Mouse (Mus musculus): ENCODE measurements around the gene 2010111I01Rik.
"Not testable (repeated sequence)": the region's sequence is repeated elsewhere in the genome, so short reads cannot be mapped to it uniquely, and the experiment has no call there.

2010111I01Rik gene

DNA sequence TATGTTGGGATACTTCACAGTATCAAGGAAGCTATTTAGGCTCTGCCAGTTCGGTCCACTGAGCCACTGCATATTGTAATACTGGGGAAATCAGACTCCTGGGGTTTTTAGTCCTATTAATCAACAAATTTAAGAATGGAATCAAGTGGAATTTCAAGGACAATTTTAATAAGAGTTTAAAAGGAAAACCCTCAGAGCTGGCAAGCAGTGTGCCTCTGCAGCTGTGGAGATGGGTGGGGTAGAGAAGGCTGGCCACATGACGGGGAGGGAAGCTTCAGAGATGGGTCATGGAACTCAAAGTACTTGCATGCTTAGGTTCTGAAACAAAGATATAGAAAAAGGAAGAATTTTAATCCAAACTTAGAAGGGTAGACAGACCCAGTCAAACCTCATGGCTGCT is 116.1 kb downstream of the 2010111I01Rik start:
- DNase-seq (ENCODE audit: low read depth), result no peak

DNA sequence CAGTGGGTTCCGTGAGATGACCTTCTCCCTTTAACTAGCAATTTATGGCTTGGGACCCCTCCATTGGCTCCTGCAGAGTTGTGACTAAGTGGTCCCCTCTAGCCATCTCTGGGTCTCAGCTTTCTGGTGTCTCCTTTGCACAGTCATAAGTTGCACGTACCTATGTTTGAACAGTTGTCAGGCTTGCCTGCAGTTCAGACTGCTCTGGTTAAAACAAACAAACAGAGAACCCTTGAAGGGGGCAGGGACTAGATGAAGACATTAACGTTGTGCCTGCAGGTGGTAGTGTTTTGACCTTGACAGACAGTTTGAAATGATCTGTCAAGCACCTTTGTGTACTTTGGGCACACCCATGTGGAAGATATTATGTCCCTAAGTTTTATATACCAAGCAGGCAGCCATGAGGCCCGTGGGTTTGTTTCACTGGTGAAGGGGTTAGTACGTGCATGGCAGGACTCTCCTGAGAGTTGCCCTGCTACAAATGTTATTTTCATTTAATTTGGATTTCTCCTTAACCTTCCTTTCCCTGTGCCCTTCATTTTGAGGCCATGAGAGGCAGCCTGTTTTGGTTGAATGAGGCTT is 118.0 kb downstream of the 2010111I01Rik start:
- no peak for DNase-seq (ENCODE audit: low read depth)

DNA sequence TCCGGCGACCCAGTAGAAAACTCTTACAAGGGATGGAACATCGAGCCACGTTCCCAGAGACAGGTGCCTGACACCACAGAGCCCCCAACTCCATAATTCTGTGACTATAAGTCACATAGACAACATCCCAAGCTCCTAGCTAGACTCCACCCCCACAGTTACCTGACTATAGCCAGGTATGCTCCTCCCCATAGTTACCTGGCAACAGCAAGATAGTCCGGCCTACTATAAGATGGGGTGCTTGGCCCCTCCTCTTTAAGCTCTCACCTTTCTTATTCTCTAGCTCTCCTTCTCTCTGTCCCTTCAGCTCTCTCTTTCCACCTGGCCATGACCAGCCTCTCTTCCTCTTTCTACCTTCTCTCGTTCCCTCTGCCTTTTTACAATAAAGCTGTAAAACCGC is 118.4 kb downstream of the 2010111I01Rik start:
- DNase-seq (ENCODE audit: low read depth), result not testable (repeated sequence)

GRCm38 (mm10) chr13:63083663-63084062 is 119.0 kb downstream of the 2010111I01Rik start:
- DNase-seq (ENCODE audit: low read depth), result no peak

- no peak for DNase-seq (ENCODE audit: low read depth)
Measured at GRCm38 (mm10) chr13:63087865-63088683, 123.4 kb downstream of the 2010111I01Rik start.

DNA sequence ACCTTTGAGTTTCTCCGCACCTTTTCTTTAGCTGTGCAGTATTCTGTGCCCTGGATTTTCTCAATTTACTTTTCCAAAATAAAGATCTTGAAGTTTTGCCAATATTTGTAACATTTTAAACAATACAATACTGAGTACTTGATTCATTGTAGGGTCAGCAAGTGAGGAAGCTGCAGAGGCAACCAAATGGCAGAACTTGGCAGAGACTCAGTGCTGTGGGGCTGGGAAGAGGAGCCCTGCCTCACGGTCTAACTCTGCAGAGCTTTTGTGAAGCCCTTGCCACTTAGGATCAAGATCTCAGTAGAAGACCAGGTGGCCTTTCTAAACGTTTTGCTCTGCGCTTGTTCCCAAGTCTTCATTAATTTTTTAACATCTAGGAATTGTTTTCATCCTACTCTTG is 124.8 kb downstream of the 2010111I01Rik start:
- no peak for DNase-seq (ENCODE audit: low read depth)

GRCm38 (mm10) chr13:63091246-63091645 is 126.6 kb downstream of the 2010111I01Rik start:
- no peak for DNase-seq (ENCODE audit: low read depth)

- no peak for DNase-seq (ENCODE audit: low read depth)
Measured at GRCm38 (mm10) chr13:63092299-63092698, 127.6 kb downstream of the 2010111I01Rik start.

GRCm38 (mm10) chr13:63092874-63093273 is 128.2 kb downstream of the 2010111I01Rik start:
- DNase-seq (ENCODE audit: low read depth), result no peak

DNA sequence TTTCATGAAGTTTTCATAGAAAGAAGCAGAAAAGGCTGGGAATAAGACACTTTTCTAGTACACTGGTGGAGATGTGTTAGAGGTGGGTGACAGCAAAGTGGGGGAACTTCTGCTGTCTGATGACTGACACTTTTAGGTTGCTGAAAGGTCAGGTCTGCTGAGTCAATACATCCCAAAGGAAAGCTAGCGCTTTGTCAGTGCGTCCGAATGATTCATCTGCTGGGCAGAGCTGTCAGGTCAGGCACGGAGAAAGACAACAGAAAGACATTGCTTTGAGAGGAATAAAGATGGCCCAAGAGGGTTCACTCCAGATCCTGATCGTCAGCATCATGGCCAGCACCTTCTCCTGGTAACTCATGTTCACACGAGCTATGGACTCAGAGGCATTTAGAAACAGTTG is 128.9 kb downstream of the 2010111I01Rik start:
- DNase-seq (ENCODE audit: low read depth), result no peak

GRCm38 (mm10) chr13:63094317-63095131 is 129.8 kb downstream of the 2010111I01Rik start:
- no peak for DNase-seq (ENCODE audit: low read depth)

- DNase-seq (ENCODE audit: low read depth), result no peak
Measured at GRCm38 (mm10) chr13:63096764-63097163, 132.1 kb downstream of the 2010111I01Rik start.

GRCm38 (mm10) chr13:63097440-63097930 is 132.8 kb downstream of the 2010111I01Rik start:
- no peak for DNase-seq (ENCODE audit: low read depth)

DNA sequence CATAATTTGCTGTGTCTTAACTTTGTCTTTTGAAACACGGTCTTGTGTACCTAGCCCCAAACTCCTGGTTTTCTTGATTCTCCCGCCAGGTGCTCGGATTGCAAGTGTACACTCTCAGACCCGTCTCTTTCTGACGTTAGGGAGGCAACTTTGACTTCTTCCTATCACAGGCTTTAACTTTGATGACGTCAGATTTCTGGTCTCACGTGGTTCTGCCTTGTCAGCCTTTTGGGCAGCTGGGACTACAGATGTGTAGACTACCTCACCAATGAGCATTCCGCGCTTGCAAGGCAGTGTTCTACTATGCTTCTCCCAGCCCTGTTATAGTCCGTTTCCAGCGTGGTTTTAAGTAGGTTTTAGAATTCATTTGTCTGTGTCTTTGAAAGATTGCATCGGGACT is 137.1 kb downstream of the 2010111I01Rik start:
- no peak for DNase-seq (ENCODE audit: low read depth)

GRCm38 (mm10) chr13:63102848-63103585 is 138.3 kb downstream of the 2010111I01Rik start:
- DNase-seq (ENCODE audit: low read depth), result no peak

DNA sequence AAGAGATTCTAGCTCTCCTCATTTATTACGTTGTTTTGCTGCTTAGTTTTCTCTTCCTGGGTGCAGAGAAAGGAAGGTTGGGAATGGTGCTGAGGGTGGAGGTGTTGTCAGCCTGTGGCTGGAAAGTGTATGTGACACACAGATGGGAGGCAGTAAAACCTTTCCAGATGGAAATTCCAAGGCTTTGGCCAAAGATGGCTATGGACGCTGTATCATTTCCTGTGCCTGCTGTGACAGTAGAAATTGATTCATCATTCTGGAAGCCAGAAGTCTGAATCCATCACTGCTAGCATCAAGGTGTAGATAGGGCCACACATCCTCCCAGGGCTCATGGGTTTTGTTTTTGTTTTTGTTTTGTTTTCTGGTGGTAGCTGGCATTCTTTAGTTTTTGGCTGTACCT is 141.9 kb downstream of the 2010111I01Rik start:
- DNase-seq (ENCODE audit: low read depth), result no peak

GRCm38 (mm10) chr13:63108601-63109000 is 143.9 kb downstream of the 2010111I01Rik start:
- no peak for DNase-seq (ENCODE audit: low read depth)

DNA sequence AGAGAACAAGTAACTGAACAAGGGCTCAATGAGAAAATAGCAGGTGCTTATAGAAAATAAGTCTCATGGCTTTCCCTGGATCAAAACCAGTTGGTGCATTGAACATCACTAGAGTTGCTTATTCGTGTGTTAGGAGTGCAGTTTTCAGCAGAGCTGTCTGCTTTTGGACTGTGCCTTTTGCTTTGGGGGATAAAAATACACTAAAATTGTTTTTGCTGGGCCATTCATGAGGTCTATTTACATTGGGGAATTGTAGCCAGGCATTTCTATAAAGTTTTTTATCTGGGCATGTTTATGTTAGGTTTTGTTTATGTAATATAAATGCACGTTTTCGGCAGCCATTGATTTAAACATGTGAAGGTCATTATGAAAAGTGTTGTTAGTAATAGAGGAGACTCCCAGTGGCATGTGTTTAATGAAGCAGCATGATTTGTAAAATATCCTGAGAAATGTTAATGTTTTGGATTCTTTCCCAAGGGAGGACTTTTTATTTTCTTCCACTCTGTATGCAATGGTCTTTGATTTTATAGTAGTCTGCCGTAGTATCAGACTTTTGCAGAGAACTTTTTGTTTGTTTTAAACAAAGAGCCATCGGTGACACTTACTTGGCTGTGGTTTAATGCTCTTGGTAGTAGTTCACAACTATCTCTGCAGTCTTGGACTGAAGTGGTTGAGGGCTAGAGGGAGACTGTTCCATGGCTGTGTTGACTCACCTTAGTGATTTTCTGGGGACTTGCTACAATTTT is 146.8 kb downstream of the 2010111I01Rik start:
- no peak for DNase-seq (ENCODE audit: low read depth)

GRCm38 (mm10) chr13:63112043-63112597 is 147.4 kb downstream of the 2010111I01Rik start:
- no peak for DNase-seq (ENCODE audit: low read depth)

- no peak for DNase-seq (ENCODE audit: low read depth)
Measured at GRCm38 (mm10) chr13:63112598-63113372, 148.1 kb downstream of the 2010111I01Rik start.

Measured in c-Kit-positive CD71-negative TER-119-negative erythroid progenitor cells, embryonic 14.5 days (primary cell).